Comparison of ENCODE assay signal across 8 mouse cellular contexts in the genomic region with DNA sequence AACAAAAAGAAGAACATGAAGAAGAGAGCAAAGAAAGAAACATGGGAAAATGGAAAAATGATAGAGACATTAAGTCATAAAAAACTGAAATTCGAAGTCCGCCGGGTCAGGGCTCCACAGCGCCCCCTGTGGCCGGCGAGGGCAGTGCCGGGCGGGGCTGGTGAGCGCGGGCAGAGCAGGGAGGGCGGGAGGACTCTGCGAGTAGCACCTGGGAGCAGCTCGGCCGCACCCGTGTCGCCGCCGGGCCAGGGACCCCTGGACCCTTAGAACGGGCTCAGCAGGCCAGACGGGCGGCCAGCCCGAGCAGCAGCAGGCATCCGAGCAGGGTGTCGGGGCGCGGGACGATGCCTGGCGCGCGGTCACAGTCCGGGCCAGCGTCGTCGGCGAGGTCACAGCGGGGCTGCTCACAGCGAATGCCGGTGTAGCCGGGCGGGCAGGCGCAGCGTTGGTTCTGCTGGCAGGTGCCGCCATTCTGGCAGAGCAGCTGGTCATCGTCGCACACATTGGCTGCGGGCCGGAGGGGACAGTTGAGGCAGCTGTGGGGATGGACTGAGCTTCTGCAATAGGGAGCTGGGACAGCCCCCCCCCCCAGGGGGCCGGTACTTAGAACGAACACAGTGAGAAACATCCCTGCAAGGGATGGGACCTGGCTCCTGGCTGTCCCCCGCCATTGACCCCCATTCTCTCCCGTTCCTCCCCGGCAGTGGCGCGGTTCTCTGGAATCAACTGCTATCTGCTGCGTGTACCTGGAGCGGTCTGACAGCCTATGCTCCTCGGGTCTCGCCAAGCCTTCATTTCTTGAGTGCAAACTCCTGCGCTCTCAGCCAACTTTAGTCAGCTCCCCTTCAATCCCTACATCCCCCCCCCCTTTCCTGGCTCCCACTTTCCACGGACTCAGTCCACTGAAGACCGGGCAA. TPM values are rescaled to one million over a fixed set of nuclear protein-coding genes. Genes with fewer than 3 reads are reported as not detected.
DNase-seq lines count a peak whose midpoint lies in the region; ATAC-seq and TF ChIP-seq lines count a peak whose summit lies in the region.

No protein-coding gene starts in this region.

- H3K9ac ChIP-seq in heart, embryonic 16.5 days (ENCODE audit: low read length): peak overlapping the region; percentile 61
- peak overlapping the region; percentile 46 for H3K9ac ChIP-seq in liver, postnatal 0 days (replicated peaks)
- H3K9ac ChIP-seq in neural tube, embryonic 15.5 days (replicated peaks): peak overlapping the region; percentile 55

- no peak for TF ChIP-seq POLR2A in brain, embryonic 14.5 days (IDR thresholded peaks at IDR 0.05; ENCODE audit: borderline replicate concordance, extremely low read depth, insufficient read depth, insufficient read length, poor library complexity, severe bottlenecking)

- under 1% methylated on average over 61 of the region's 61 CpGs for WGBS in heart, embryonic 16.5 days
- WGBS in liver, postnatal 0 days (ENCODE audit: insufficient replicate concordance): 3% methylated on average over 59 of the region's 61 CpGs
- WGBS in neural tube, embryonic 15.5 days: under 1% methylated on average over 61 of the region's 61 CpGs

- H3K9me3 ChIP-seq in heart, embryonic 16.5 days (replicated peaks; ENCODE audit: control insufficient read depth, low read length): no peaks in the 10 kb centered on the region
- no peaks in the 10 kb centered on the region for H3K9me3 ChIP-seq in liver, postnatal 0 days (ENCODE audit: low read length)
- no peaks in the 10 kb centered on the region for H3K9me3 ChIP-seq in neural tube, embryonic 15.5 days (replicated peaks)

- TF ChIP-seq EP300 in liver, postnatal 0 days (IDR thresholded peaks at IDR 0.05; ENCODE audit: low read depth): no peak

- peak; percentile 75 for DNase-seq in brain, embryonic 14.5 days (ENCODE audit: low read depth)
- DNase-seq in kidney, postnatal 25 days: peak; percentile 74 to 76
- peak; percentile 86 for DNase-seq in liver, postnatal 0 days
- peak; percentile 39 to 58 for DNase-seq in thymus, adult 18-20 months

- H3K4me3 ChIP-seq in heart, embryonic 16.5 days (ENCODE audit: low read length): peak overlapping the region; percentile 56
- peak overlapping the region; percentile 45 for H3K4me3 ChIP-seq in liver, postnatal 0 days (ENCODE audit: low read depth, low read length)
- peak overlapping the region; percentile 52 for H3K4me3 ChIP-seq in neural tube, embryonic 15.5 days (replicated peaks)

- ATAC-seq in CD4-positive, CD25-positive, alpha-beta regulatory T cell, adult 4 months: peak; percentile 81
- 0 out of 2 replicates have a peak, but pooled peaks have one; percentile 53 for ATAC-seq in erythroblast, adult 5-6 weeks (replicated peaks; ENCODE audit: low FRiP score, poor library complexity, severe bottlenecking)
- ATAC-seq in heart, embryonic 16.5 days (replicated peaks; ENCODE audit: extremely low read depth, insufficient read depth, low FRiP score): no peak
- peak; percentile 74 for ATAC-seq in liver, postnatal 0 days
- ATAC-seq in neural tube, embryonic 15.5 days (ENCODE audit: low FRiP score): peak; percentile 67

- H3K4me1 ChIP-seq in heart, embryonic 16.5 days (ENCODE audit: control insufficient read depth, insufficient read depth, low read length): peaks cover 4% of the 10 kb centered on the region
- H3K4me1 ChIP-seq in liver, postnatal 0 days (ENCODE audit: insufficient read depth): peaks cover 6% of the 10 kb centered on the region
- peaks cover 42% of the 10 kb centered on the region for H3K4me1 ChIP-seq in neural tube, embryonic 15.5 days

- H3K27ac ChIP-seq in heart, embryonic 16.5 days (ENCODE audit: low read length): no peak overlapping the region
- H3K27ac ChIP-seq in liver, postnatal 0 days (ENCODE audit: low read depth): no peak overlapping the region; the same call in 1 of the 2 replicates
- H3K27ac ChIP-seq in neural tube, embryonic 15.5 days (replicated peaks): no peak overlapping the region

- H3K4me2 ChIP-seq in heart, embryonic 16.5 days (ENCODE audit: low read depth, low read length): peak overlapping the region; percentile 93
- peak overlapping the region; percentile 90 for H3K4me2 ChIP-seq in liver, postnatal 0 days (ENCODE audit: low read depth, low read length)
- H3K4me2 ChIP-seq in neural tube, embryonic 15.5 days: peak overlapping the region; percentile 99

- TF ChIP-seq CTCF in brain, embryonic 14.5 days (IDR thresholded peaks at IDR 0.05; ENCODE audit: borderline replicate concordance, extremely low read depth, insufficient read depth, insufficient read length): peak; percentile 95
- peak; percentile 92 for TF ChIP-seq CTCF in liver, postnatal 0 days (IDR thresholded peaks at IDR 0.05; ENCODE audit: low read depth)

- H3K36me3 ChIP-seq in heart, embryonic 16.5 days (ENCODE audit: control insufficient read depth, insufficient read depth): no peaks in the 10 kb centered on the region
- H3K36me3 ChIP-seq in liver, postnatal 0 days (replicated peaks; ENCODE audit: insufficient read depth, low read length): no peaks in the 10 kb centered on the region
- no peaks in the 10 kb centered on the region for H3K36me3 ChIP-seq in neural tube, embryonic 15.5 days

- peaks cover 27% of the 10 kb centered on the region for H3K27me3 ChIP-seq in heart, embryonic 16.5 days (ENCODE audit: control insufficient read depth, insufficient read depth, low read length)
- H3K27me3 ChIP-seq in liver, postnatal 0 days (ENCODE audit: insufficient read depth, low read length): peaks cover 22% of the 10 kb centered on the region
- H3K27me3 ChIP-seq in neural tube, embryonic 15.5 days (replicated peaks): peaks cover 14% of the 10 kb centered on the region

RNA-seq across cellular contexts. Expression of a gene that starts 58.0 kb away (rescaled TPM):
- polyA plus RNA-seq in CD4-positive, CD25-positive, alpha-beta regulatory T cell, adult 4 months (2017; shearing (Covaris generic)): 1 to 10 TPM; 2.4 to 3.1 TPM
- 76.2 and 76.6 TPM in 2 replicates for polyA plus RNA-seq in brain, embryonic 14.5 days (2012; rRNA removed)
- total RNA-seq in erythroblast, adult 5-6 weeks (2015; ENCODE audit: low replicate concordance): 2.3 and 8.8 TPM in 2 replicates
- total RNA-seq in erythroblast, adult 5-6 weeks (2017; ENCODE audit: low replicate concordance): 0.94 and 2.0 TPM in 2 replicates
- 0.14 and 0.24 TPM in 2 replicates for polyA plus RNA-seq in heart, embryonic 16.5 days (2015; fragmentation: Nextera tagmentation; extraction: Ambion mirVana)
- 0.27 and 0.38 TPM in 2 replicates for polyA plus RNA-seq in liver, postnatal 0 days (2015; fragmentation: Nextera tagmentation; extraction: Ambion mirVana)
- polyA plus RNA-seq in neural tube, embryonic 15.5 days (2015; fragmentation: Nextera tagmentation; extraction: Ambion mirVana): 1.3 and 1.7 TPM in 2 replicates

Comparison
In these comparisons a context has a peak if more than half of its experiments do, and no peak if none do; other contexts are left out.
1. RNA of a gene that starts 58.0 kb away (polyA plus RNA-seq): 76.2 to 76.6 TPM in brain, embryonic 14.5 days; 2.4 to 3.1 TPM in CD4-positive, CD25-positive, alpha-beta regulatory T cell, adult 4 months, 1.3 to 1.7 TPM in neural tube, embryonic 15.5 days, 0.27 to 0.38 TPM in liver, postnatal 0 days and 0.14 to 0.24 TPM in heart, embryonic 16.5 days; every median in the first group is over 10 times any median in the second.
2. Peak in every context shown above with its lines, with median percentiles within 50 percentile points of each other: DNase-seq, H3K4me2 ChIP-seq, H3K4me3 ChIP-seq and H3K9ac ChIP-seq.